Mouse (Mus musculus) limb, embryonic 15.5 days (tissue): ENCODE results near the gene Dicer1. TPM values are rescaled to one million over a fixed set of nuclear protein-coding genes. Genes with fewer than 3 reads are reported as not detected.

Experiments
- ATAC-seq: fragments of 200-750 bp; cut with Nextera tagmentation; 2 replicates; pipeline ENCODE4 v1.8.0; 2017; ENCODE audit warnings: low read depth, moderate TSS enrichment; ENCODE audit not compliant: insufficient number of reproducible peaks, low FRiP score, low TSS enrichment
- H3K27ac ChIP-seq: fragments of 300-500 bp; sonication (generic); 2 replicates; pipeline ENCODE4 v1.5.1; 2015; ENCODE audit warnings: moderate library complexity, mild to moderate bottlenecking, inconsistent platforms
- H3K27me3 ChIP-seq: fragments of 300-500 bp; sonication (generic); 2 replicates; pipeline ENCODE4 v1.6.1; 2015; ENCODE audit warnings: inconsistent platforms
- H3K36me3 ChIP-seq: fragments of 300-500 bp; sonication (generic); 2 replicates; pipeline ENCODE4 v1.6.1; 2015; ENCODE audit warnings: inconsistent platforms
- H3K4me1 ChIP-seq: fragments of 300-500 bp; sonication (generic); 2 replicates; pipeline ENCODE4 v1.6.1; 2015; ENCODE audit warnings: inconsistent platforms
- H3K4me2 ChIP-seq: fragments of 300-500 bp; sonication (generic); 2 replicates; pipeline ENCODE4 v1.6.1; 2015; ENCODE audit warnings: mild to moderate bottlenecking, inconsistent platforms
- H3K4me3 ChIP-seq: fragments of 300-500 bp; sonication (generic); 2 replicates; pipeline ENCODE4 v1.5.1; 2015; ENCODE audit warnings: mild to moderate bottlenecking, inconsistent platforms
- H3K9ac ChIP-seq: fragments of 300-500 bp; sonication (generic); 2 replicates; pipeline ENCODE4 v1.6.1; 2015; ENCODE audit warnings: inconsistent platforms
- H3K9me3 ChIP-seq: fragments of 300-500 bp; sonication (generic); 2 replicates; pipeline ENCODE4 v1.6.1; 2016; ENCODE audit warnings: inconsistent platforms
- WGBS: fragments of 180-500 bp; shearing (Covaris S2); methylation state at CpG from one replicate; pipeline ENCODE4 v1.1.7; 2015; 5-methylcytosine and 5-hydroxymethylcytosine counted together
- polyA plus RNA-seq: library from polyadenylated mRNA; unstranded; fragments of >200 nt; fragmentation: Nextera tagmentation; extraction: Ambion mirVana; gene quantifications from 2 replicates; pipeline ENCODE4 v1.2.1, GENCODE M21; 2015

Gene Dicer1
- polyA plus RNA-seq, 1 experiment from 2014 or later: 27.9 TPM

DNA sequence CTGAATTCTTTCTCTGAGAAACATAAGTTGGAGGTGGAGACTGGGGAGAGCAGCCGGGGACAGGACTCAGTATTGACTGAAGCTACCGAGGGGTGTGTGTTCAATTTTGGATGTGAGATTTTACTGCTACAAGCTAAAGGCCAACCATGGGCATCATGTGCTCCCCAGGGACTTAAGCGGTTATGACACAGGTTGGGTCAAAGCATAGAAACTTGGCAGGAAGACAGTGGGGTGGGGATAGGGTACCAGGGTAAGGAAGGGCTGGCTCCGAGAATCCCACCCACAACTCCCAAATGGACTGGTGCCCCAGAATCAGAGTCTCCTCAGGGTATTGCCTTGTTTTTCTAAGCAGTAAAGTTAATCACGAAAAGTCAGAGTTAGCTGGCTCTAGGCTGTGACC lies 13.4 kb upstream of the Dicer1 start:
- H3K4me3 ChIP-seq: no peak overlapping the region
- H3K27ac ChIP-seq: no peak overlapping the region
- H3K27me3 ChIP-seq: 0 out of 2 replicates have a peak, but pooled peaks cover 11% of the 10 kb centered on the region
- H3K4me2 ChIP-seq: no peak overlapping the region
- no peak overlapping the region for H3K9ac ChIP-seq
- no peaks in the 10 kb centered on the region for H3K36me3 ChIP-seq
- ATAC-seq: no peak
- 38% methylated on average over 5 of the region's 5 CpGs for whole genome bisulfite sequencing
- H3K9me3 ChIP-seq: no peaks in the 10 kb centered on the region
- peaks cover 38% of the 10 kb centered on the region for H3K4me1 ChIP-seq

DNA sequence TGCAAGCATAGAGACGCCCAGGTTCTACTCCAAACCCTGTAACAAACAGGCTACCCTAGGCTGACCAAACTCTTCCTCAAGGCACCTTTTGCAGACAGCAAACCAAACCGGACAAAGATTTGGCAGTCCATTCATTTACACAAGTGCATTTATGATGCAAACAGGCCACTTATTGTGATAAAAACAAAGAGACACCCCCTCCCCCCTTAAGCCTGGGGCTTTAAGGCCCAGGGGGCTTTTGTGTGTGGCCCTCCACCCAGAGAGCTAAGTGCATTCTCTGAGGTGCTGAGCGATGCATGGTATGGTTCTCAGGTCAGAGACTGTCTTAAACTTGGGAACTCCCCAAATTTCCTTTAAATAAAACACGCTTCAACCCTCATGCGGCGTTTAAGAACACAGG lies 12.2 kb upstream of the Dicer1 start:
- Histone ChIP-seq H3K36me3 (no peaks in the 10 kb centered on the region), H3K9me3 (no peaks in the 10 kb centered on the region), H3K27me3 (0 out of 2 replicates have a peak, but pooled peaks cover 11% of the 10 kb centered on the region), H3K9ac (no peak overlapping the region), H3K4me2 (no peak overlapping the region), H3K4me3 (no peak overlapping the region), H3K27ac (no peak overlapping the region), H3K4me1 (peaks cover 27% of the 10 kb centered on the region)
- no peak for ATAC-seq
- WGBS: 60% methylated on average over 6 of the region's 6 CpGs

DNA sequence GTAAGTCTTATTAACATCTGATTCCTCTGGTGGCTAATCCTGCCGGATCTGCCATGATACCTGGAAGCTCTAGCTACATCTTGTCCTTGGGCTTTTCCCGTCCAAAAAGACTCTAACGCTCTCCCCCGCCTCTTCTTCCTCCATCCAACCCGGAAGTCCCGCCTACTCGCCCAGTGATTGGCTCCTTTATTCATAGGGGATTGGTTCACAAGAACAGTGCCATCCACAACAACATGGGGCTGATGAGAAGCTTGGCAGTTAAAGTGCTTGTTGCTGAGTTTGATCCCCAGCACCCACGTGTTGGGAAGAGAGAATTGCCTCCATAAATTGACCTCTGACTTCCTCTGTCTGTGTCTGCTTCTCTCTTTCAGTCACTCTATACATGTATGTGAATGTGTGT lies 9.7 kb upstream of the Dicer1 start:
- no peak overlapping the region for H3K9ac ChIP-seq
- no peaks in the 10 kb centered on the region for H3K9me3 ChIP-seq
- WGBS: 83% methylated on average over 8 of the region's 8 CpGs
- no peak overlapping the region for H3K4me2 ChIP-seq
- no peaks in the 10 kb centered on the region for H3K36me3 ChIP-seq
- no peak for ATAC-seq
- 0 out of 2 replicates have a peak, but pooled peaks cover 2% of the 10 kb centered on the region for H3K27me3 ChIP-seq
- H3K27ac ChIP-seq: no peak overlapping the region
- H3K4me1 ChIP-seq: peaks cover 11% of the 10 kb centered on the region
- H3K4me3 ChIP-seq: no peak overlapping the region

DNA sequence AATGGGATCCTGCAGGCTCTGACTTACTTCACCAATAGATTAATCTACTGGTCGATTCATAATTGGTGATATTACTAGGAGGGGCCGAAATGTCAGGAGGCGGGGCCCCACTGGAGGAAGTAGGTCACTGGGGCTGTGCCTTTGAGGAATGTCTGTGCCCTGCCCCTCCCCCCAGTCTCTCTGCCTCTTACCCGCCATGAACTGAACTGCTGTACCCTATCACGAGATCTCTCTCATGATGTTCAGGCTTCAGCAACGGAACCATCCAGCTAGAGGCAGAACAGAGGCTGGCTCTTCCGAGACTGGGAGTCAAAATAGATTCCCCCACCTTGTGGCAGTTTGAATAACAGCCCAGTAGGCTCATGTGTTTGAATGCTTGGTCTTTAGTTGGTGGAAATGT lies 6.3 kb upstream of the Dicer1 start:
- H3K9me3 ChIP-seq: no peaks in the 10 kb centered on the region
- H3K27me3 ChIP-seq: no peaks in the 10 kb centered on the region
- no peaks in the 10 kb centered on the region for H3K36me3 ChIP-seq
- H3K4me3 ChIP-seq: no peak overlapping the region
- H3K9ac ChIP-seq: no peak overlapping the region
- no peak overlapping the region for H3K4me2 ChIP-seq
- WGBS: 87% methylated on average over 7 of the region's 7 CpGs
- no peak overlapping the region for H3K27ac ChIP-seq
- H3K4me1 ChIP-seq: no peaks in the 10 kb centered on the region
- no peak for ATAC-seq

DNA sequence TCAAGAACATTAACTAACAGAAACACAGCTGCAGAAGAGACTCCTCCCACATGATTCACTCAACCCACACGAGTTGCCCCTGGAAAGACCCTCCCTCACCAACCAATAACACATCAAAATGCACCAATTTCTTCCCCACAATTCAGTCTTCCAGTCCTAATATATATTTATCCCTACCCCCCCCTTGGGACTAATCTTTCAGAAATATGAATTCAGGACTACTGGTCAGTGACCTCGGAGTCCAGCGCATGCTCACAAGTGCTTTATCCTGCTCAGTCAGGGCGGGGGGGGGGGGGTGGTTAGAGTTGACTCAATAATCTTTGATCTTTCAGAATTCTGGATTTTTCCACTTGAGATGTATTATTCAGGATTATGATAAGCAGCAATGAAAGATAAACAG lies 1.9 kb upstream of the Dicer1 start:
- Histone ChIP-seq H3K27ac (no peak overlapping the region), H3K4me3 (no peak overlapping the region), H3K9me3 (no peaks in the 10 kb centered on the region), H3K36me3 (peaks cover 9% of the 10 kb centered on the region; the same call in 1 of the 2 replicates), H3K27me3 (no peaks in the 10 kb centered on the region), H3K9ac (no peak overlapping the region), H3K4me2 (no peak overlapping the region), H3K4me1 (peaks cover 26% of the 10 kb centered on the region)
- ATAC-seq: no peak
- 62% methylated on average over 4 of the region's 4 CpGs for WGBS

DNA sequence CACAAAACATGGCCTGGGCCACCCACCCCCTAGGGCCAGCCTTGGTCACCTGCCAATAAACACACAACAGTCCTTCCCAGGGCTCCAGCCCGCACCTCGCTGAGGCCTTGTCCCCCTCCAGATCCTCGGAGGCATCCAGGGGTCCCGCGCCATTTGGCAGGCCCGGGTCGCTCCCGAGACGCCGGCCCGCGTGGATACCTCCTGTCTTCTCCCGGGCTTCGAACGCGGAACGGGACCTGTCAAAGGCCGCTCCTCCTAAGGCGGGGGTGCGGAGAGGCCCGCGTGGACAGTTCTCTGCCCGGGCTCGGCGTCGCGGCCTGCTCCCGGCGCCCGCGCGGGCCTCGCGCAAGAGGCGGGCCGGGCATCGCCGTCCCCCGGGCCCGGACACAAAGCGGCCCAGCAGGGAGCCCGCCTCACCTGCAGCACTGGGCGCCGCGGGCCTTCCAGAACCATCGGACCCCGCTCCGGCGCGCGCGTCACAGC lies 380 bp downstream of the Dicer1 start:
- peaks cover 9% of the 10 kb centered on the region; the same call in 1 of the 2 replicates for H3K36me3 ChIP-seq
- H3K27me3 ChIP-seq: no peaks in the 10 kb centered on the region
- peaks cover 26% of the 10 kb centered on the region for H3K4me1 ChIP-seq
- under 1% methylated on average over 52 of the region's 52 CpGs for WGBS
- H3K9ac ChIP-seq: peak overlapping the region; percentile 89
- peak; percentile 7; the same call in 1 of the 2 replicates for ATAC-seq
- H3K27ac ChIP-seq: peak overlapping the region; percentile 94
- H3K4me2 ChIP-seq: peak overlapping the region; percentile 84
- H3K9me3 ChIP-seq: no peaks in the 10 kb centered on the region
- peak overlapping the region; percentile 91 for H3K4me3 ChIP-seq

DNA sequence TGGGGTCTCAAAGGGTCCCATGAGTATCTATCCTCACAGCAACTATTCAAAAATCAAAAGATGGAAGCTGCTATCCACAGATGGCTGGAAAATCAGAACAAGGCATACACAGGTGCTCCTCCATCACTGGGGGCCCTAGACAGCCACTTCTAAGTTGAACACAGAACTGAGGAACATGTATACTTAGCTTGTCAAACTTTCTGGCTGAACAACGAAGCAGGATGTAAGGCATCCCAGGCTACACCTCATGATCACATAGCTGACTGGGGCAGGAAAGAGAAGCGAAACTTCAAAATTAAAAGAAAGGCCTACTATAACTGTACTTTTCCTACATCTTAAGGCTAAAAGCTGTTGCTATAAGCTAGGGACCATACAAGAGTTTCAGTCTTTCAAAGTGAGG lies 2.8 kb downstream of the Dicer1 start:
- ATAC-seq: no peak
- WGBS: 87% methylated on average over 2 of the region's 2 CpGs
- no peak overlapping the region for H3K27ac ChIP-seq
- no peak overlapping the region for H3K4me2 ChIP-seq
- H3K9ac ChIP-seq: no peak overlapping the region
- peaks cover 9% of the 10 kb centered on the region; the same call in 1 of the 2 replicates for H3K36me3 ChIP-seq
- no peaks in the 10 kb centered on the region for H3K9me3 ChIP-seq
- H3K4me3 ChIP-seq: no peak overlapping the region
- peaks cover 26% of the 10 kb centered on the region for H3K4me1 ChIP-seq
- no peaks in the 10 kb centered on the region for H3K27me3 ChIP-seq

DNA sequence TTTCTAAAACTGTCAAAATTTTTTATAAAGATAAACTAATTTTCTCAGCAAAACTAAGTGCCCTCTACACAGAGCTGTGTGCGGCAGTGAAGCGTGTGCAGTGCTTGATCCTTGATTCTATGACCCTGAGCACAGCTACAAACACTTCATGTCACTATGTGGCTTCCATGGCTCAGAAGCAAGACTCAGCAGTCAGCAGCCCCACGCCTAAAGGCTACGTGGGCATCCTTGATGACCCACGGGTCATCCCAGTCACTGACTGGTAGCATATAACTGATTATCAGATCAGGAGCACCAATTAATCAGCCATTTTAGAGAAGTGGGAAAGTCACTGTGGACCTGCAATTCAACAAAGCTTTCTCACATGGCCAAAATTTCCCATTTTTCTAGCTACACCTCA lies 4.5 kb downstream of the Dicer1 start:
- H3K27me3 ChIP-seq: no peaks in the 10 kb centered on the region
- WGBS: 95% methylated on average over 5 of the region's 5 CpGs

DNA sequence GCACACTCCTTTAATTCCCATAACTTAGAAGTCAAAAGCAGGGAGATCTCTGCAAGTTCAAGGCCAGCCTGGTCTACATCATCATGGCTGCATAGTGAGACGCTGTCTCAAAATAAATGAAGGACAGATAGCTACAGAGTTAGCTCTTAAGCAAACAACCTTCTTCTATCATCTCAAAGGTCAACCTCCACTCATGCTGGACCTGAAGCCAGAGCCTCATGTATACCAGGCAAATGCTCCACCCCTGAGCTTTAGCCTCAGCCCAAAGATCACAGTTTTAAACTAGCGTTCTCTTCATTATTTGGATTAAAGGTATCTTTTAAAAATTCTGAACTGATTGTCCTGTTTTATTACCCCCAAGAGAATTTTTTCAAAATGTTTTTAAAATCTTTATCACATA lies 5.2 kb downstream of the Dicer1 start:
- no peak overlapping the region for H3K4me3 ChIP-seq
- H3K9ac ChIP-seq: no peak overlapping the region
- H3K27ac ChIP-seq: no peak overlapping the region
- no peaks in the 10 kb centered on the region for H3K9me3 ChIP-seq
- peaks cover 36% of the 10 kb centered on the region for H3K4me1 ChIP-seq
- peaks cover 9% of the 10 kb centered on the region; the same call in 1 of the 2 replicates for H3K36me3 ChIP-seq
- no peaks in the 10 kb centered on the region for H3K27me3 ChIP-seq
- 92% methylated on average over 2 of the region's 2 CpGs for WGBS
- no peak overlapping the region for H3K4me2 ChIP-seq
- ATAC-seq: no peak

More for the DNA sequence above, 4.5 kb downstream of the Dicer1 start:
- Histone ChIP-seq H3K9ac (no peak overlapping the region), H3K9me3 (no peaks in the 10 kb centered on the region), H3K4me3 (no peak overlapping the region), H3K36me3 (peaks cover 9% of the 10 kb centered on the region; the same call in 1 of the 2 replicates), H3K4me2 (no peak overlapping the region), H3K4me1 (peaks cover 32% of the 10 kb centered on the region), H3K27ac (no peak overlapping the region)
- ATAC-seq: no peak

DNA sequence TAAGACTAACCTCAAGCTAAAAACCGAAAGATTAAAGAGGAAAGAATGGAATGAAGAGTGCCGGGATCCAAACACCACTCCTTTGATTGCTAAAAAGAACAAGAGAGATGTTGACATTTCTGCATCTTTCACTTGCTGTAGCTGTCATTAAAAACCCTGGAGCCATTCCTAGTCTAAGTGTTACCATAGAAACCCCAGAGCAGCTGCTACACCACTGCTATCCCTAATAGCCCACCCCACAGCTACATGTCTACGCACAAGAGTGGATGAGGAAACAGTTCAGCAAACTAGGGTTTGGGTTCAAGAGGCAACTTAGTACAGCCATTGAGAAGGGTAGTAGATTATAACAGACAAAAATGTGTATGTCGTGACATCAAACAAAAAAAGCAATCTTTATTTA lies 8.1 kb downstream of the Dicer1 start:
- Histone ChIP-seq H3K9me3 (no peaks in the 10 kb centered on the region), H3K27me3 (no peaks in the 10 kb centered on the region), H3K27ac (no peak overlapping the region), H3K4me2 (no peak overlapping the region), H3K4me3 (no peak overlapping the region), H3K36me3 (no peaks in the 10 kb centered on the region), H3K9ac (no peak overlapping the region), H3K4me1 (peaks cover 25% of the 10 kb centered on the region)
- WGBS: 66% methylated on average over 4 of the region's 4 CpGs
- ATAC-seq: no peak

DNA sequence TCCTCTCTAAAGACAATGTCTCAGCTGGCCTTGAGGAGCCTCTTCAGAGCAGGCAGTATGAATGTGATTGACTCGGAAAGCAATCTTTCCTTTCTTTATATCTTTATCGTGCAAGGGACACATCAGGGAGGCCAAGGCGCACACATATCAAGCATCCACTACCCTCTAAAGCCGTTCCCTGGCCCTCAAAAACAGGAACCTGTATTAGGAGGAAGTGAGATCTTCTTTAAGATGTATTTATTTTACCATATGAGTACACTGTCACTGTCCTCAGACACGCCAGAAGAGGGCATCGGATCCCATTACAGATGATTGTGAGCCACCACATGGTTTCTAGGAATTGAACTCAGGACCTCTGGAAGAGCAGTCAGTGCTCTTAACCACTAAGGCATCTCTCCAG lies 9.5 kb downstream of the Dicer1 start:
- Histone ChIP-seq H3K4me3 (no peak overlapping the region), H3K27me3 (no peaks in the 10 kb centered on the region), H3K27ac (no peak overlapping the region), H3K4me1 (peaks cover 25% of the 10 kb centered on the region), H3K4me2 (no peak overlapping the region), H3K9me3 (no peaks in the 10 kb centered on the region), H3K9ac (no peak overlapping the region), H3K36me3 (peaks cover 3% of the 10 kb centered on the region; the same call in 1 of the 2 replicates)
- no peak for ATAC-seq
- WGBS: 83% methylated on average over 6 of the region's 6 CpGs

DNA sequence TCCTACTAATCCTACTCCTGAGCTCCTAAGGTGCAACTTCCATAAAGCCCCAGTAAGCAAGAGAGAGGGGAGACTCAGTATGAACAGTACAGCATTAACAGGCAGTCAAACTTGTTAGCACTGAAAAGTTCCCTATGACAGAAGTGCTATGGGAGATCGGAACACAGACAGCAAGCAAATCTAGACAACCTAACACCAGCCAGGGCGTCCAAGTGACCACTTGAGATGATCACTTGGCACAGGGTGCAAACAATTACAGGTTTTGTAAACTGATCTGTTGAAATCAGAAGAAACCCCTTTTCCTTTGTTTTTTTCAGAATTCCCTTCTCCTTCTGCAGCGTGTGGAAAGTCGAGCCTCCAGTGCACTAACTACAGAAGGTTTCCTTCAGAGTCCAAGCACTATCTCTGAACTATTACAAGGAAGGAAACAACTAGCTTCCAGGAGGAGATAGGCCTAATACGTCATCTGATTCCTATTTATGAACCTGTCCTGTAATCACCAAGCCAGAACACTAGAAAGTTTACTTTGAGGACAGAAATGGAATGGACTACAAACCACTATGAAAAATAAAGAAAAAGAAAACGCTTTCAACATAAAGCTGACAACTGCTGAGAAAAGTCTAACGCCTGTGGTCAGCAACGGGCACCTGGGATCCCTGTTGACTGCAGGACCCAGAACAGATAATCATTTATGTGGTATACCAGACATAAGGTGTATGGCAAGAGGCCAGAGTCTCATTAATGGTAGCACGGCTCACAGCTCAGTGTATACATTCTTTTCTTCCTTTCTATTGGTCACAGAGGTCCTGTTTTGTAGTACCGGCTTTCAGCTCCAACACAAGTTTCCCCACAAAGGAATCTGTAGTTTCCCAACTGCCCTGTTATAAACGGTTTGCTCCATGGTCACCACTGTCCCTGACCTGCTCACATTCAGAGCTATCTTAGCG lies 10.6 kb downstream of the Dicer1 start:
- H3K4me3 ChIP-seq: no peak overlapping the region
- no peak overlapping the region for H3K4me2 ChIP-seq
- ATAC-seq: no peak
- no peak overlapping the region for H3K9ac ChIP-seq
- no peaks in the 10 kb centered on the region for H3K9me3 ChIP-seq
- WGBS: 52% methylated on average over 12 of the region's 12 CpGs
- H3K36me3 ChIP-seq: peaks cover 3% of the 10 kb centered on the region; the same call in 1 of the 2 replicates
- H3K27me3 ChIP-seq: no peaks in the 10 kb centered on the region
- peaks cover 25% of the 10 kb centered on the region for H3K4me1 ChIP-seq
- H3K27ac ChIP-seq: no peak overlapping the region
